Mouse (Mus musculus) midbrain, embryonic 10.5 days (tissue): ENCODE data around the gene Rnf121. TPM values are rescaled to one million over a fixed set of nuclear protein-coding genes. Genes with fewer than 3 reads are reported as not detected.
"Not testable (repeated sequence)": the region's sequence is repeated elsewhere in the genome, so short reads cannot be mapped to it uniquely, and the experiment has no call there.

Source experiments
- DNase-seq: peaks from one replicate; pipeline ENCODE4 v3.0.0-alpha.2; 2017; ENCODE audit warnings: low spot score
- H3K27ac ChIP-seq: fragments of 300-500 bp; sonication (generic); replicated peaks from 2 replicates; pipeline ENCODE4 v1.5.1; 2016; ENCODE audit warnings: mild to moderate bottlenecking
- H3K27me3 ChIP-seq: fragments of 300-500 bp; sonication (generic); 2 replicates; pipeline ENCODE4 v1.6.1; 2016; ENCODE audit warnings: low read depth, mild to moderate bottlenecking; ENCODE audit not compliant: poor library complexity, severe bottlenecking
- H3K36me3 ChIP-seq: fragments of 300-500 bp; sonication (generic); 2 replicates; pipeline ENCODE4 v1.6.1; 2016; ENCODE audit warnings: mild to moderate bottlenecking, moderate library complexity
- H3K4me1 ChIP-seq: fragments of 300-500 bp; sonication (generic); 2 replicates; pipeline ENCODE4 v1.6.1; 2016
- H3K4me3 ChIP-seq: fragments of 300-500 bp; sonication (generic); 2 replicates; pipeline ENCODE4 v1.5.1; 2016; ENCODE audit warnings: mild to moderate bottlenecking, moderate library complexity
- H3K9me3 ChIP-seq: fragments of 300-500 bp; sonication (generic); replicated peaks from 2 replicates; pipeline ENCODE4 v1.6.1; 2016; ENCODE audit warnings: mild to moderate bottlenecking
- WGBS: fragments of 180-500 bp; shearing (Covaris S2); methylation state at CpG from one replicate; pipeline ENCODE4 v1.1.7; 2016; 5-methylcytosine and 5-hydroxymethylcytosine counted together
- polyA plus RNA-seq: library from polyadenylated mRNA; unstranded; fragments of >200 nt; fragmentation: Nextera tagmentation; extraction: Ambion mirVana; gene quantifications from 2 replicates; pipeline ENCODE4 v1.2.1, GENCODE M21; 2016

The Rnf121 gene
- polyA plus RNA-seq, 1 experiment from 2014 or later, result 31.1 TPM

- H3K9me3 ChIP-seq, H3K4me1 ChIP-seq, DNase-seq, H3K4me3 ChIP-seq, H3K27me3 ChIP-seq, H3K27ac ChIP-seq: not testable (repeated sequence)
- peaks cover 51% of the 10 kb centered on the region for H3K36me3 ChIP-seq
Observed at GRCm38 (mm10) chr7:102048524-102048923, 16.7 kb downstream of the Rnf121 start.

GRCm38 (mm10) chr7:102042314-102042713 lies 23.0 kb downstream of the Rnf121 start:
- H3K4me1 ChIP-seq, result no peaks in the 10 kb centered on the region
- H3K36me3 ChIP-seq, result peaks cover 63% of the 10 kb centered on the region
- no peak overlapping the region for H3K4me3 ChIP-seq
- H3K27me3 ChIP-seq, result no peaks in the 10 kb centered on the region
- no peaks in the 10 kb centered on the region for H3K9me3 ChIP-seq
- no peak overlapping the region for H3K27ac ChIP-seq
- WGBS, result 90% methylated on average over 2 of the region's 2 CpGs
- DNase-seq, result no peak

- no peaks in the 10 kb centered on the region for H3K27me3 ChIP-seq
- WGBS, result 96% methylated on average over 3 of the region's 3 CpGs
- peaks cover 98% of the 10 kb centered on the region for H3K36me3 ChIP-seq
- no peaks in the 10 kb centered on the region for H3K4me1 ChIP-seq
- no peak overlapping the region for H3K27ac ChIP-seq
- H3K9me3 ChIP-seq, result no peaks in the 10 kb centered on the region
- DNase-seq, result no peak
- no peak overlapping the region for H3K4me3 ChIP-seq
Observed at GRCm38 (mm10) chr7:102037318-102037717, 28.0 kb downstream of the Rnf121 start.

- no peaks in the 10 kb centered on the region for H3K9me3 ChIP-seq
- DNase-seq, result no peak
- H3K4me3 ChIP-seq, result no peak overlapping the region
- H3K36me3 ChIP-seq, result peaks cover 99% of the 10 kb centered on the region
- WGBS, result 90% methylated on average over 2 of the region's 2 CpGs
- no peak overlapping the region for H3K27ac ChIP-seq
- no peaks in the 10 kb centered on the region for H3K27me3 ChIP-seq
- H3K4me1 ChIP-seq, result no peaks in the 10 kb centered on the region
Observed at GRCm38 (mm10) chr7:102035534-102035933, 29.7 kb downstream of the Rnf121 start.

- Histone ChIP-seq H3K27ac (no peak overlapping the region), H3K4me3 (no peak overlapping the region), H3K4me1 (no peaks in the 10 kb centered on the region), H3K36me3 (peaks cover 99% of the 10 kb centered on the region), H3K27me3 (no peaks in the 10 kb centered on the region), H3K9me3 (no peaks in the 10 kb centered on the region)
- no peak for DNase-seq
- 88% methylated on average over 1 of the region's 1 CpGs for WGBS
Observed at GRCm38 (mm10) chr7:102034904-102035303, 30.4 kb downstream of the Rnf121 start.

- WGBS, result 93% methylated on average over 2 of the region's 2 CpGs
- DNase-seq, result no peak
- no peak overlapping the region for H3K27ac ChIP-seq
- no peaks in the 10 kb centered on the region for H3K4me1 ChIP-seq
- no peaks in the 10 kb centered on the region for H3K9me3 ChIP-seq
- no peak overlapping the region for H3K4me3 ChIP-seq
- peaks cover 93% of the 10 kb centered on the region for H3K36me3 ChIP-seq
- no peaks in the 10 kb centered on the region for H3K27me3 ChIP-seq
Observed at GRCm38 (mm10) chr7:102025187-102026119, 39.8 kb downstream of the Rnf121 start.

- H3K27me3 ChIP-seq, result no peaks in the 10 kb centered on the region
- H3K27ac ChIP-seq, result no peak overlapping the region
- H3K4me1 ChIP-seq, result no peaks in the 10 kb centered on the region
- H3K4me3 ChIP-seq, result no peak overlapping the region
- H3K36me3 ChIP-seq, result peaks cover 96% of the 10 kb centered on the region
- no peaks in the 10 kb centered on the region for H3K9me3 ChIP-seq
- WGBS, result 95% methylated on average over 9 of the region's 9 CpGs
- no peak for DNase-seq
Observed at GRCm38 (mm10) chr7:102023821-102024220, 41.4 kb downstream of the Rnf121 start.

GRCm38 (mm10) chr7:102020934-102021333 lies 44.3 kb downstream of the Rnf121 start:
- 87% methylated on average over 2 of the region's 2 CpGs for WGBS

GRCm38 (mm10) chr7:102019362-102019761 lies 45.9 kb downstream of the Rnf121 start:
- Histone ChIP-seq H3K27ac (no peak overlapping the region), H3K36me3 (peaks cover 99% of the 10 kb centered on the region), H3K27me3 (no peaks in the 10 kb centered on the region), H3K4me1 (no peaks in the 10 kb centered on the region), H3K9me3 (no peaks in the 10 kb centered on the region), H3K4me3 (no peak overlapping the region)
- 76% methylated on average over 3 of the region's 3 CpGs for WGBS
- DNase-seq, result no peak

More at GRCm38 (mm10) chr7:102020934-102021333, 44.3 kb downstream of the Rnf121 start:
- H3K4me3 ChIP-seq, H3K27ac ChIP-seq, H3K27me3 ChIP-seq, H3K4me1 ChIP-seq, H3K9me3 ChIP-seq, DNase-seq: not testable (repeated sequence)
- peaks cover 98% of the 10 kb centered on the region for H3K36me3 ChIP-seq

GRCm38 (mm10) chr7:102018590-102018989 lies 46.7 kb downstream of the Rnf121 start, which contains the start of gene Il18bp:
Gene Il18bp, minus strand, starts transcription at chr7:102018690.
- Histone ChIP-seq H3K4me1 (no peaks in the 10 kb centered on the region), H3K36me3 (peaks cover 99% of the 10 kb centered on the region), H3K4me3 (no peak within 1 kb of the TSS), H3K27ac (no peak within 1 kb of the TSS), H3K9me3 (no peaks in the 10 kb centered on the region), H3K27me3 (no peaks in the 10 kb centered on the region)
- no peak for DNase-seq
- 92% methylated on average over 3 of the region's 3 CpGs for WGBS

- Histone ChIP-seq H3K27ac (no peak overlapping the region), H3K9me3 (no peaks in the 10 kb centered on the region), H3K27me3 (no peaks in the 10 kb centered on the region), H3K4me3 (no peak overlapping the region), H3K4me1 (no peaks in the 10 kb centered on the region), H3K36me3 (peaks cover 99% of the 10 kb centered on the region)
- WGBS, result 84% methylated on average over 7 of the region's 7 CpGs
- no peak for DNase-seq
Observed at GRCm38 (mm10) chr7:102018034-102018433, 47.2 kb downstream of the Rnf121 start.

GRCm38 (mm10) chr7:102017452-102017851 lies 47.8 kb downstream of the Rnf121 start:
- Histone ChIP-seq H3K27me3 (no peaks in the 10 kb centered on the region), H3K9me3 (no peaks in the 10 kb centered on the region), H3K27ac (no peak overlapping the region), H3K36me3 (peaks cover 99% of the 10 kb centered on the region), H3K4me3 (no peak overlapping the region), H3K4me1 (no peaks in the 10 kb centered on the region)
- no peak for DNase-seq
- 92% methylated on average over 5 of the region's 5 CpGs for WGBS

- H3K4me3 ChIP-seq, result no peak overlapping the region
- peaks cover 99% of the 10 kb centered on the region for H3K36me3 ChIP-seq
- no peaks in the 10 kb centered on the region for H3K4me1 ChIP-seq
- H3K9me3 ChIP-seq, result no peaks in the 10 kb centered on the region
- no peaks in the 10 kb centered on the region for H3K27me3 ChIP-seq
- no peak overlapping the region for H3K27ac ChIP-seq
- 84% methylated on average over 4 of the region's 4 CpGs for WGBS
- no peak for DNase-seq
Observed at GRCm38 (mm10) chr7:102016936-102017335, 48.3 kb downstream of the Rnf121 start.
